Mouse (Mus musculus) heart, adult 2 months (tissue): ENCODE data around the gene Myo10.

Source experiments
- CTCF ChIP-seq: fragments of 200-600 bp; IDR thresholded peaks from 2 replicates; pipeline ENCODE4 v1.8.1; 2022; ENCODE audit warnings: antibody characterized with exemption, mild to moderate bottlenecking, moderate library complexity
- EP300 ChIP-seq: fragments of 200-500 bp; IDR thresholded peaks from 2 replicates; pipeline ENCODE4 v1.6.1; 2011; ENCODE audit warnings: low read depth, low read length, control low read depth; ENCODE audit not compliant: insufficient read depth
- POLR2A ChIP-seq: fragments of 200-500 bp; IDR thresholded peaks from 2 replicates; pipeline ENCODE4 v1.6.1; 2011; ENCODE audit warnings: mild to moderate bottlenecking, low read depth, low read length, control low read depth; ENCODE audit not compliant: insufficient read depth

DNA sequence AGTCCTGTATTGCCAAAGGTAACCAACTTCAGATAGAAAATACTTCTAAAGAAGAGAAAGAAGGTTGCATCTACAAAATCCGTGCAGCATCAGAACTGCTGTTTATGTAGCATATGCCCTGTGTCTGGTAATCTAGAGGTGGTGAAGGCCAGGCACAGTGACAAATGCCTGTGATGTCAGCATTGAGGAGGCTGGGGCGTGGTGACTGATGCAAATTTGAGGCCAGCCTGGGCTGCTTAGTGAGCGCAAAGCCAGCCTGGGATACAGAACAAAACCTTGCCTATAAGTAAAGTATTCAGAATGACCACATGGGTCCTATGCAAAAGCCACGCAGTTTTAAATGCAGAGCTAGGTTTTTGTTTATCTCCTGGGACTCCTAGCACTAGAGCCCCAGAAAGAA is 106.2 kb downstream of the Myo10 start:
- TF ChIP-seq POLR2A (no peak), CTCF (no peak), EP300 (no peak)
